Mouse (Mus musculus) neural tube, embryonic 11.5 days (tissue): ENCODE data around the gene Gpld1. TPM values are rescaled to one million over a fixed set of nuclear protein-coding genes. Genes with fewer than 3 reads are reported as not detected.
A peak's percentile ranks its signal among the peaks of the same experiment; 100 is the strongest.

Experiments
- ATAC-seq: fragments of 200-750 bp; cut with Nextera tagmentation; 2 replicates; pipeline ENCODE4 v1.8.0; 2017; ENCODE audit warnings: moderate number of reproducible peaks, mild to moderate bottlenecking, moderate TSS enrichment, moderate library complexity; ENCODE audit not compliant: insufficient read depth, low FRiP score, low TSS enrichment
- DNase-seq: peaks from one replicate; pipeline ENCODE4 v3.0.0-alpha.2; 2015; ENCODE audit warnings: low spot score
- H3K27ac ChIP-seq: fragments of 300-500 bp; sonication (generic); 2 replicates; pipeline ENCODE4 v1.5.1; 2014; ENCODE audit warnings: low read depth, mild to moderate bottlenecking, low read length
- H3K27me3 ChIP-seq: fragments of 300-500 bp; sonication (generic); 2 replicates; pipeline ENCODE4 v1.6.1; 2014; ENCODE audit warnings: mild to moderate bottlenecking, low read length, mixed read lengths; ENCODE audit not compliant: control insufficient read depth, insufficient read depth
- H3K36me3 ChIP-seq: fragments of 300-500 bp; sonication (generic); 2 replicates; pipeline ENCODE4 v1.6.1; 2014; ENCODE audit warnings: mild to moderate bottlenecking, low read length, moderate library complexity, mixed read lengths; ENCODE audit not compliant: control insufficient read depth, insufficient read depth
- H3K4me1 ChIP-seq: fragments of 300-500 bp; sonication (generic); 2 replicates; pipeline ENCODE4 v1.6.1; 2014; ENCODE audit warnings: low read length, mixed read lengths; ENCODE audit not compliant: control insufficient read depth, insufficient read depth
- H3K4me2 ChIP-seq: fragments of 300-500 bp; sonication (generic); 2 replicates; pipeline ENCODE4 v1.6.1; 2014; ENCODE audit warnings: low read depth, mild to moderate bottlenecking, moderate library complexity
- H3K4me3 ChIP-seq: fragments of 300-500 bp; sonication (generic); 2 replicates; pipeline ENCODE4 v1.5.1; 2014; ENCODE audit warnings: low read depth, low read length
- H3K9ac ChIP-seq: fragments of 300-500 bp; sonication (generic); 2 replicates; pipeline ENCODE4 v1.6.1; 2014; ENCODE audit warnings: mild to moderate bottlenecking, low read length
- H3K9me3 ChIP-seq: fragments of 300-500 bp; sonication (generic); 2 replicates; pipeline ENCODE4 v1.6.1; 2016; ENCODE audit warnings: low read length; ENCODE audit not compliant: control insufficient read depth
- WGBS: fragments of 180-500 bp; shearing (Covaris S2); extraction: QIAGEN DNeasy Blood & Tissue Kit; methylation state at CpG from one replicate; pipeline ENCODE4 v1.1.7; 2014; 5-methylcytosine and 5-hydroxymethylcytosine counted together
- polyA plus RNA-seq: library from polyadenylated mRNA; unstranded; fragments of >200 nt; fragmentation: Nextera tagmentation; extraction: Ambion mirVana; gene quantifications from 2 replicates; pipeline ENCODE4 v1.2.1, GENCODE M21; 2014

The Gpld1 gene
- polyA plus RNA-seq, 1 experiment from 2014 or later, result 0.76 TPM

DNA sequence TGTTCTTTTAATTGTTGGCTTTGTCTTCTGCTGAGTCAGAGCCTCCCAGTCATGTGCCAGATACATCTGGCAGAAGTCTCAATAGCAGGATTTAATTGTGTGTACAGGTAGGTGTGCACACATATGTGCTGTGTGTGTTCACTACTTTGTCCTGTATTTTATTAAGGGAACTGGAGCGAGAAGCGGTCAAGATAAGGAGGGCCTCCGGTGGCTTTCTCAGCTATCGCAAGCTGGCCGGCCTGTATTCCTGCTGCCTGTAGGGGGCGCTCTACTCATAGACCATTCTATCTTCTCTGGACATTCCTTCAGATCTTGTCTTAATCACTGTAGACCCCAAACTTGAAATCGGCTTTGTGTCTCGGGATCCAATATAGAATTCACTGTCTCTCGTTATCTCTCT is 4.3 kb upstream of the Gpld1 start:
- no peak for ATAC-seq
- Histone ChIP-seq H3K9me3 (no peaks in the 10 kb centered on the region), H3K27ac (no peak overlapping the region), H3K4me3 (no peak overlapping the region), H3K4me1 (0 out of 2 replicates have a peak, but pooled peaks cover 4% of the 10 kb centered on the region), H3K9ac (no peak overlapping the region), H3K27me3 (no peaks in the 10 kb centered on the region), H3K4me2 (no peak overlapping the region), H3K36me3 (no peaks in the 10 kb centered on the region)
- WGBS, result 29% methylated on average over 9 of the region's 9 CpGs
- DNase-seq, result peak; percentile 56

DNA sequence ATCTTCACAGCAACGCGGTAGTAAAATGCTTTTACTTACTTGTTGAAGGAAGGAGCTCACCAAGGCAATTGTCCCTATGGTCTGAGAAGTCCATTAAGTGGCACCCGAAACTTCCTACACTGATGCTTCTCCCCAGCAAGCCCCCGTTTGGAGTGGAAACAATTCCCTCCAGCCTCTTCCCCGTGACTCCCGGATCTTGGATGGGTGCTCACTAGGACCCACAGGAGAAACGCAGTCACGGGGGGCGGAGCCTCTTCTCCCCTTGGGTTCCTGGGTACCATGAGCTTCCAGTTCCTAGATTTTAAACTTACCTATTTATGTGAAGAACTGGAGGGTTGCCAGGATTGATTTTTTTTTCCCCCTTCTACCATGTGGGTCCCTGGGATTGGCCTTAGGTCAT is 3.5 kb upstream of the Gpld1 start:
- no peaks in the 10 kb centered on the region for H3K36me3 ChIP-seq
- H3K27ac ChIP-seq, result no peak overlapping the region
- H3K9me3 ChIP-seq, result no peaks in the 10 kb centered on the region
- DNase-seq (no peak), ATAC-seq (no peak)
- no peak overlapping the region for H3K4me3 ChIP-seq
- no peak overlapping the region for H3K4me2 ChIP-seq
- WGBS, result 87% methylated on average over 9 of the region's 9 CpGs
- no peak overlapping the region for H3K9ac ChIP-seq
- H3K4me1 ChIP-seq, result 0 out of 2 replicates have a peak, but pooled peaks cover 4% of the 10 kb centered on the region
- H3K27me3 ChIP-seq, result no peaks in the 10 kb centered on the region

GRCm38 (mm10) chr13:24943303-24943702 is 351 bp downstream of the Gpld1 start:
- H3K36me3 ChIP-seq, result no peaks in the 10 kb centered on the region
- H3K27me3 ChIP-seq, result no peaks in the 10 kb centered on the region
- no peaks in the 10 kb centered on the region for H3K9me3 ChIP-seq
- DNase-seq (no peak), ATAC-seq (no peak)
- H3K27ac ChIP-seq, result no peak overlapping the region
- H3K4me1 ChIP-seq, result 0 out of 2 replicates have a peak, but pooled peaks cover 6% of the 10 kb centered on the region
- 80% methylated on average over 8 of the region's 8 CpGs for WGBS
- H3K4me3 ChIP-seq, result no peak overlapping the region
- no peak overlapping the region for H3K9ac ChIP-seq
- no peak overlapping the region for H3K4me2 ChIP-seq

- 16% methylated on average over 4 of the region's 4 CpGs for WGBS
- H3K9me3 ChIP-seq, result no peaks in the 10 kb centered on the region
- H3K27me3 ChIP-seq, result no peaks in the 10 kb centered on the region
- no peak overlapping the region for H3K4me2 ChIP-seq
- H3K27ac ChIP-seq, result no peak overlapping the region
- H3K36me3 ChIP-seq, result no peaks in the 10 kb centered on the region
- H3K4me1 ChIP-seq, result 0 out of 2 replicates have a peak, but pooled peaks cover 6% of the 10 kb centered on the region
- no peak overlapping the region for H3K9ac ChIP-seq
- DNase-seq (peak; percentile 25), ATAC-seq (no peak)
- H3K4me3 ChIP-seq, result no peak overlapping the region
These were observed 2.6 kb downstream of the Gpld1 start for GRCm38 (mm10) chr13:24945567-24945966.

DNA sequence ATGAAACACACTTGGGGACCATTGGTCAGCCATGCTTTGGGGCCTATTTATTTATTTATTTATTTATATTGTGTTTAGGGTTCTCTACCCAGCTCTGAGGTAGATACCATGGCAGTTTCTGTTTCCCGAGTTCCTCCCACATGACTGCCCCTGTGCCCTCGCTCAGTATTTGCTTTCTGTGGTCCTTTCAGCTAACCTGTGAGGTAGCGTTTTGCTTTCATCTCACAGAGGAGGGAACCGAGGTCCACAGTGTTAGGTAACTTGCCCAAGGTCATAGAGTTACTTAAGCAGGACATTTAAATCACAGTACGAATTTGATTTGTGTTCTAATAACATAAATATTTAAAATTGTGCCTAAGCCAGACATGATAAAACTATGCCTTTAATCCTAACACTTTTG is 4.2 kb downstream of the Gpld1 start:
- Histone ChIP-seq H3K9me3 (no peaks in the 10 kb centered on the region), H3K27me3 (no peaks in the 10 kb centered on the region), H3K4me3 (no peak overlapping the region), H3K36me3 (no peaks in the 10 kb centered on the region), H3K4me1 (0 out of 2 replicates have a peak, but pooled peaks cover 6% of the 10 kb centered on the region), H3K27ac (no peak overlapping the region), H3K9ac (no peak overlapping the region), H3K4me2 (no peak overlapping the region)
- DNase-seq (no peak), ATAC-seq (no peak)
- WGBS, result 82% methylated on average over 5 of the region's 5 CpGs

GRCm38 (mm10) chr13:24948870-24949269 is 5.9 kb downstream of the Gpld1 start:
- Histone ChIP-seq H3K9ac (no peak overlapping the region), H3K4me1 (0 out of 2 replicates have a peak, but pooled peaks cover 2% of the 10 kb centered on the region), H3K9me3 (no peaks in the 10 kb centered on the region), H3K4me3 (no peak overlapping the region), H3K27ac (no peak overlapping the region), H3K4me2 (no peak overlapping the region), H3K27me3 (no peaks in the 10 kb centered on the region), H3K36me3 (no peaks in the 10 kb centered on the region)
- DNase-seq (no peak), ATAC-seq (no peak)
- WGBS, result 92% methylated on average over 6 of the region's 6 CpGs

- Histone ChIP-seq H3K27ac (no peak overlapping the region), H3K9ac (no peak overlapping the region), H3K4me3 (no peak overlapping the region), H3K9me3 (no peaks in the 10 kb centered on the region), H3K36me3 (no peaks in the 10 kb centered on the region), H3K4me2 (no peak overlapping the region), H3K4me1 (no peaks in the 10 kb centered on the region), H3K27me3 (no peaks in the 10 kb centered on the region)
- DNase-seq (no peak), ATAC-seq (no peak)
- WGBS, result 86% methylated on average over 7 of the region's 7 CpGs
These were observed 9.7 kb downstream of the Gpld1 start for GRCm38 (mm10) chr13:24952659-24953058.

- Histone ChIP-seq H3K36me3 (no peaks in the 10 kb centered on the region), H3K4me3 (no peak overlapping the region), H3K27ac (no peak overlapping the region), H3K4me1 (no peaks in the 10 kb centered on the region), H3K9ac (no peak overlapping the region), H3K27me3 (no peaks in the 10 kb centered on the region), H3K4me2 (no peak overlapping the region), H3K9me3 (no peaks in the 10 kb centered on the region)
- no peak for DNase-seq
- WGBS, result 43% methylated on average over 11 of the region's 11 CpGs
- no peak for ATAC-seq
These were observed 12.1 kb downstream of the Gpld1 start for GRCm38 (mm10) chr13:24955091-24955490.

DNA sequence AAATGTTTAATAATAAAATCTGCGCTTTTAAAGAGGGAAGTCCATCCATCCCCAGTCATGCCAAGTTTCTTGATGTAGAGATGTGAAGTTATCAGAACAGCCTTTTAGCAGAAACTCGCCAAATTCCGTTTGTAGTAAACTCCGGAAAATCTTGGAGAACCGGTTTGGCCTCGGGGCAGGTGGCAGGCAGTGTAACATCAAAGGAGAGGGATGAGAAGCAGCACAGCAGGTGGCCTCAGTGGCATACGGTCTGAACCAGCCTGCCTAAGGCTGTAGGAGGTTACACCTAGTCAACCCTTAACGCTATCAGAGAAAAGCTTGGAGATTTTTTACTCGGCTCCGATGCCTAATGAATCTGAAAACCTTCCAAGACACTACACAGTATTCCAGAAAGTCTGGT is 12.5 kb downstream of the Gpld1 start:
- Histone ChIP-seq H3K9me3 (no peaks in the 10 kb centered on the region), H3K36me3 (no peaks in the 10 kb centered on the region), H3K27ac (no peak overlapping the region), H3K4me2 (no peak overlapping the region), H3K27me3 (no peaks in the 10 kb centered on the region), H3K9ac (no peak overlapping the region), H3K4me3 (no peak overlapping the region), H3K4me1 (no peaks in the 10 kb centered on the region)
- DNase-seq (no peak), ATAC-seq (no peak)
- 11% methylated on average over 10 of the region's 10 CpGs for WGBS
